Comparison of ENCODE assay signal across 1 mouse cellular context in genomic region chr15:101171272-101171671, GRCm38 (mm10).
TF ChIP-seq lines count a peak whose summit lies in the region.

No protein-coding gene starts in this region.

TF ChIP-seq in MEL, 35 proteins besides CTCF, POLR2A, EP300 and RAD21:
- TF ChIP-seq BHLHE40 (IDR thresholded peaks at IDR 0.05; ENCODE audit: borderline replicate concordance, low read depth, low read length) (no peak), ZNF384 (IDR thresholded peaks at IDR 0.05; ENCODE audit: low read depth, low read length) (peak; percentile 92)
